Mouse (Mus musculus) CH12.LX (cell line): ENCODE measurements around the gene Ttll8. TPM values are rescaled to one million over a fixed set of nuclear protein-coding genes. Genes with fewer than 3 reads are reported as not detected.

ENCODE experiments used
- DNase-seq: peaks from one replicate; pipeline ENCODE4 v3.0.0-alpha.2; 2013; ENCODE audit errors: extremely low read depth
- H3K27ac ChIP-seq: 2 replicates; pipeline ENCODE4 v1.5.1; 2012; ENCODE audit warnings: low read depth, mild to moderate bottlenecking, control low read depth, moderate library complexity; ENCODE audit not compliant: insufficient read depth
- H3K27me3 ChIP-seq: replicated peaks from 2 replicates; pipeline ENCODE3; 2012; ENCODE audit warnings: inconsistent platforms
- H3K36me3 ChIP-seq, 2 experiments: replicated peaks in 1 of 2; 2 replicates each; pipeline versions ENCODE3 to v1.6.1; 2012; ENCODE audit warnings: inconsistent platforms in 1 of 2, low read length in 1 of 2, mild to moderate bottlenecking in 1 of 2, mixed read lengths in 1 of 2, moderate library complexity in 1 of 2; ENCODE audit not compliant: control insufficient read depth in 1 of 2, insufficient read depth in 1 of 2
- H3K4me1 ChIP-seq, 2 experiments: 2 replicates each; pipeline ENCODE4 v1.6.1; 2012; ENCODE audit warnings: inconsistent platforms in 1 of 2, moderate library complexity in 1 of 2; ENCODE audit not compliant: insufficient read depth in 2 of 2, control insufficient read depth in 1 of 2
- H3K4me2 ChIP-seq: 2 replicates; pipeline ENCODE4 v1.6.1; 2012; ENCODE audit warnings: low read depth, mild to moderate bottlenecking, control low read depth; ENCODE audit not compliant: poor library complexity, insufficient read depth, severe bottlenecking
- H3K4me3 ChIP-seq, 3 experiments: fragments of 150-350 bp in 1 of 3; sonication (generic) in 1 of 3; replicated peaks in 1 of 3; 2 replicates each; pipeline versions ENCODE3 to v1.5.1; 2011 to 2012; ENCODE audit warnings: low read depth in 2 of 3, low read length in 2 of 3, mild to moderate bottlenecking in 2 of 3, moderate library complexity in 2 of 3, control low read depth in 1 of 3, improper control_type of control experiment in 1 of 3, inconsistent platforms in 1 of 3, mixed read lengths in 1 of 3; ENCODE audit not compliant: poor library complexity in 1 of 3
- H3K79me2 ChIP-seq: replicated peaks from 2 replicates; pipeline ENCODE4 v1.6.1; 2012; ENCODE audit warnings: mild to moderate bottlenecking, moderate library complexity; ENCODE audit not compliant: control insufficient read depth, poor library complexity, insufficient read depth, severe bottlenecking; ENCODE audit errors: extremely low read depth
- H3K9ac ChIP-seq: 2 replicates; pipeline ENCODE4 v1.6.1; 2012; ENCODE audit warnings: low read depth, mild to moderate bottlenecking, control low read depth, moderate library complexity; ENCODE audit not compliant: insufficient read depth
- H3K9me3 ChIP-seq: replicated peaks from 2 replicates; pipeline ENCODE3; 2012; ENCODE audit warnings: low read length, inconsistent platforms, mixed read lengths
- BHLHE40 ChIP-seq: IDR thresholded peaks from 2 replicates; pipeline ENCODE4 v1.6.1; 2011; ENCODE audit warnings: mild to moderate bottlenecking, low read depth, low read length, improper control_type of control experiment
- CHD1 ChIP-seq: IDR thresholded peaks from 2 replicates; pipeline ENCODE4 v1.6.1; 2012; ENCODE audit warnings: low read depth, low read length, improper control_type of control experiment, inconsistent platforms
- EP300 ChIP-seq: IDR thresholded peaks from 2 replicates; pipeline ENCODE4 v1.6.1; 2011; ENCODE audit warnings: low read length, improper control_type of control experiment
- JUN ChIP-seq: IDR thresholded peaks from 2 replicates; pipeline ENCODE4 v1.6.1; 2011; ENCODE audit warnings: low read depth, mild to moderate bottlenecking, low read length, improper control_type of control experiment, moderate library complexity; ENCODE audit not compliant: insufficient read depth
- JUND ChIP-seq: conservative IDR thresholded peaks from 2 replicates; pipeline ENCODE4 v1.6.1; 2011; ENCODE audit warnings: low read depth, low read length, improper control_type of control experiment
- MAX ChIP-seq: IDR thresholded peaks from 2 replicates; pipeline ENCODE4 v1.6.1; 2011; ENCODE audit warnings: low read length, improper control_type of control experiment
- MAZ ChIP-seq: IDR thresholded peaks from 2 replicates; pipeline ENCODE4 v1.6.1; 2012; ENCODE audit warnings: low read depth, mild to moderate bottlenecking, inconsistent platforms, low read length, improper control_type of control experiment, moderate library complexity
- MEF2A ChIP-seq: IDR thresholded peaks from 2 replicates; pipeline ENCODE4 v1.6.1; 2014; ENCODE audit warnings: low read depth, mild to moderate bottlenecking, inconsistent platforms, low read length, improper control_type of control experiment, borderline replicate concordance
- NELFE ChIP-seq: IDR thresholded peaks from 2 replicates; pipeline ENCODE4 v1.6.1; 2011; ENCODE audit warnings: low read depth, low read length, improper control_type of control experiment
- NRF1 ChIP-seq: IDR thresholded peaks from 2 replicates; pipeline ENCODE4 v1.6.1; 2014; ENCODE audit warnings: low read depth, mild to moderate bottlenecking, inconsistent platforms, low read length, improper control_type of control experiment, moderate library complexity
- PAX5 ChIP-seq: IDR thresholded peaks from 2 replicates; pipeline ENCODE4 v1.6.1; 2012; ENCODE audit warnings: low read length, inconsistent platforms, mixed read lengths
- POLR2A ChIP-seq: IDR thresholded peaks from 2 replicates; pipeline ENCODE4 v1.6.1; 2011; ENCODE audit warnings: low read depth, mild to moderate bottlenecking, improper control_type of control experiment, low read length
- RCOR1 ChIP-seq: conservative IDR thresholded peaks from 2 replicates; pipeline ENCODE4 v1.6.1; 2012; ENCODE audit warnings: low read depth, mild to moderate bottlenecking, inconsistent platforms, low read length, improper control_type of control experiment
- SMC3 ChIP-seq: IDR thresholded peaks from 2 replicates; pipeline ENCODE4 v1.6.1; 2011; ENCODE audit warnings: low read depth, low read length, improper control_type of control experiment
- UBTF ChIP-seq: IDR thresholded peaks from 2 replicates; pipeline ENCODE4 v1.6.1; 2012; ENCODE audit warnings: low read depth, mild to moderate bottlenecking, inconsistent platforms, low read length, improper control_type of control experiment, moderate library complexity
- USF1 ChIP-seq: IDR thresholded peaks from 2 replicates; pipeline ENCODE4 v1.6.1; 2014; ENCODE audit warnings: low read depth, mild to moderate bottlenecking, inconsistent platforms, low read length, improper control_type of control experiment
- USF2 ChIP-seq: conservative IDR thresholded peaks from 2 replicates; pipeline ENCODE4 v1.6.1; 2011; ENCODE audit warnings: low read depth, low read length, improper control_type of control experiment
- dilution Hi-C: fragments of 300-500 bp; cut with MboI; formaldehyde crosslinking; loops from 2 replicates; pipeline ENCODE4 v1.14.3; 2020; ENCODE audit warnings: low sequenced_read_pairs; ENCODE audit not compliant: extremely low pct_unique_long_range_greater_than_20kb, extremely low pct_ligation_motif_present
- in situ Hi-C: fragments of 300-500 bp; cut with MboI; formaldehyde crosslinking; loops from 3 replicates; pipeline ENCODE4 v1.14.3; 2019; ENCODE audit warnings: low sequenced_read_pairs, low pct_ligation_motif_present, low pct_unique_long_range_greater_than_20kb, mixed read lengths
- polyA plus RNA-seq: library from polyadenylated mRNA; unstranded; fragments of >175 nt; gene quantifications from 2 replicates; pipeline ENCODE4 v1.2.1, GENCODE M21; 2012; ENCODE audit warnings: low read depth; ENCODE audit not compliant: insufficient read length
- total RNA-seq, 2 experiments: library from RNA; depleted of rRNA; stranded (reverse); fragments of 300-350 nt in 1 of 2; fragments of >200 nt in 1 of 2; gene quantifications; 2 replicates each; pipeline ENCODE4 v1.2.3; 2012 to 2014

The Ttll8 gene
- total and polyA plus RNA-seq, 3 experiments: not detected

GRCm38 (mm10) chr15:88850146-88850826, 103.9 kb downstream of the Ttll8 start:
- Histone ChIP-seq H3K27me3 (peaks cover 73% of the 10 kb centered on the region), H3K79me2 (no peaks in the 10 kb centered on the region), H3K4me2 (no peak overlapping the region), H3K27ac (no peak overlapping the region), H3K36me3 (no peaks in the 10 kb centered on the region), H3K9me3 (peaks cover 8% of the 10 kb centered on the region)
- dilution Hi-C loops: no loop called here
- no peak for TF ChIP-seq BHLHE40
- no peak for TF ChIP-seq POLR2A
- no peak for TF ChIP-seq RCOR1
- no peak for TF ChIP-seq NRF1
- no peak for TF ChIP-seq PAX5
- no peak for TF ChIP-seq JUND
- TF ChIP-seq MEF2A: no peak
- TF ChIP-seq JUN: no peak
- TF ChIP-seq NELFE: no peak
- no peak for TF ChIP-seq CHD1
- TF ChIP-seq, all 38 proteins: peak for 0
- no peak for DNase-seq
- no peak overlapping the region for H3K4me3 ChIP-seq
- no peak overlapping the region for H3K9ac ChIP-seq
- in situ Hi-C loops: no loop called here
- peaks cover 0 to 4% of the 10 kb centered on the region in 2 experiments; a peak in 2 of 4 replicates for H3K4me1 ChIP-seq

- DNase-seq: no peak
- Histone ChIP-seq H3K4me3 (no peak overlapping the region), H3K9me3 (peaks cover 9% of the 10 kb centered on the region), H3K9ac (no peak overlapping the region), H3K27me3 (peaks cover 79% of the 10 kb centered on the region), H3K79me2 (no peaks in the 10 kb centered on the region), H3K4me1 (peaks cover 6 to 11% of the 10 kb centered on the region in 2 experiments; a peak in 3 of 4 replicates), H3K4me2 (no peak overlapping the region), H3K36me3 (no peaks in the 10 kb centered on the region), H3K27ac (no peak overlapping the region)
- dilution Hi-C loops (no loop called here), in situ Hi-C loops (no loop called here)
- no peak for TF ChIP-seq PAX5
- no peak for TF ChIP-seq CHD1
- TF ChIP-seq EP300: no peak
Measured at GRCm38 (mm10) chr15:88849621-88850020, 104.6 kb downstream of the Ttll8 start.

- DNase-seq: no peak
- in situ Hi-C loops: no loop called here
- peaks cover 85% of the 10 kb centered on the region for H3K27me3 ChIP-seq
- H3K9me3 ChIP-seq: peaks cover 9% of the 10 kb centered on the region
- dilution Hi-C loops: no loop called here
- no peak overlapping the region for H3K27ac ChIP-seq
- H3K4me2 ChIP-seq: no peak overlapping the region
- no peak overlapping the region for H3K9ac ChIP-seq
- no peaks in the 10 kb centered on the region for H3K36me3 ChIP-seq
- H3K4me1 ChIP-seq: peaks cover 6 to 11% of the 10 kb centered on the region in 2 experiments; a peak in 3 of 4 replicates
- H3K79me2 ChIP-seq: no peaks in the 10 kb centered on the region
- TF ChIP-seq NELFE: no peak
- TF ChIP-seq SMC3: no peak
- TF ChIP-seq BHLHE40: no peak
- no peak for TF ChIP-seq RCOR1
- TF ChIP-seq MAX: no peak
- no peak for TF ChIP-seq USF1
- TF ChIP-seq MAZ: no peak
- no peak for TF ChIP-seq UBTF
- no peak for TF ChIP-seq USF2
- TF ChIP-seq EP300: no peak
- TF ChIP-seq POLR2A: no peak
- H3K4me3 ChIP-seq: no peak overlapping the region
Measured at GRCm38 (mm10) chr15:88848661-88849060, 105.6 kb downstream of the Ttll8 start.
